Mouse (Mus musculus) layer of hippocampus, postnatal 14 days (tissue): ENCODE results near the gene Dnajc1. TPM values are rescaled to one million over a fixed set of nuclear protein-coding genes. Genes with fewer than 3 reads are reported as not detected.

Source experiments
- DNase-seq, 2 experiments: peaks; one replicate each; pipeline ENCODE4 v3.0.0; 2021 to 2022; ENCODE audit warnings: low spot score in 2 of 2, mixed read lengths in 1 of 2
- long read RNA-seq, 2 experiments: library from polyadenylated mRNA; stranded (forward); transcript quantifications; one replicate each; pipeline ENCODE4 v2.0.0; 2021
- total RNA-seq, 2 experiments: library from RNA; stranded (reverse); gene quantifications; 2 replicates each; pipeline ENCODE4 v1.2.3; 2021

The Dnajc1 gene
- 10 to 100 TPM; 23.2 to 24.3 TPM for total RNA-seq
- long read RNA-seq, experiment 1, full-length matches to known transcripts: 6 of 10 reads
- long read RNA-seq, experiment 1, partial matches to known transcripts: 1 of 10 reads
- long read RNA-seq, experiment 1, other reads (novel, unspliced or antisense): 3 of 10 reads
- long read RNA-seq, experiment 2, full-length matches to known transcripts: 6 of 17 reads
- long read RNA-seq, experiment 2, partial matches to known transcripts: 4 of 17 reads
- long read RNA-seq, experiment 2, other reads (novel, unspliced or antisense): 7 of 17 reads

GRCm38 (mm10) chr2:18392331-18393021 lies at the start of gene Dnajc1:
TSS of gene Dnajc1 (minus strand) at chr2:18392830.
- DNase-seq: peak; percentile 84 to 91

GRCm38 (mm10) chr2:18441871-18442270 lies 49.2 kb upstream of the Dnajc1 start:
- no peak for DNase-seq

DNA sequence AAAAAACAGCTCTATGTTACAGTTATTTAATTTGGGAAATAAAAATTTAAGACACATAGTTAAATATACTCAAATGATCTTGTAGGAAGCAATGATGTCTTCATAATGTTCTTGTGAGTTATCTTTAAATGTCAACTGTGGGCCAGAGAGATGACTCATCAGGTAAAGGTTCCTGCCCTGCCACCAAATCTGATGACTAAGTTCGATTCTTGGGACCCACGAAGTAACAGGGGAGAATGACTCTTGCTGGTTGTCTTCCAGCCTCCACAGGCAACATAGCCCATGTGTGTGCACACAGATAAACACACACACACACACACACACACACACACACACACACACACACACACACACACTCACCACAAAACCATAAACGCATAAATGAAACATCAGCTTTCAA lies 22.6 kb upstream of the Dnajc1 start:
- DNase-seq: no peak

GRCm38 (mm10) chr2:18403679-18404078 lies 11.0 kb upstream of the Dnajc1 start:
- DNase-seq: no peak

- DNase-seq: no peak
Measured at GRCm38 (mm10) chr2:18401771-18402170, 9.1 kb upstream of the Dnajc1 start.

GRCm38 (mm10) chr2:18393022-18393519 lies 441 bp upstream of the Dnajc1 start:
- DNase-seq: peak in 1 of 2 experiments; percentile 31

- peak; percentile 6 to 40 for DNase-seq
Measured at GRCm38 (mm10) chr2:18391861-18392260, 769 bp downstream of the Dnajc1 start.

- DNase-seq: no peak
Measured at GRCm38 (mm10) chr2:18389631-18390030, 3.0 kb downstream of the Dnajc1 start.

GRCm38 (mm10) chr2:18381662-18382061 lies 11.0 kb downstream of the Dnajc1 start:
- DNase-seq: no peak

GRCm38 (mm10) chr2:18372400-18373182 lies 20.0 kb downstream of the Dnajc1 start:
- DNase-seq: no peak

- peak in 1 of 2 experiments; percentile 13 for DNase-seq
Measured at GRCm38 (mm10) chr2:18370794-18371498, 21.7 kb downstream of the Dnajc1 start.

GRCm38 (mm10) chr2:18364402-18364801 lies 28.2 kb downstream of the Dnajc1 start:
- no peak for DNase-seq

DNA sequence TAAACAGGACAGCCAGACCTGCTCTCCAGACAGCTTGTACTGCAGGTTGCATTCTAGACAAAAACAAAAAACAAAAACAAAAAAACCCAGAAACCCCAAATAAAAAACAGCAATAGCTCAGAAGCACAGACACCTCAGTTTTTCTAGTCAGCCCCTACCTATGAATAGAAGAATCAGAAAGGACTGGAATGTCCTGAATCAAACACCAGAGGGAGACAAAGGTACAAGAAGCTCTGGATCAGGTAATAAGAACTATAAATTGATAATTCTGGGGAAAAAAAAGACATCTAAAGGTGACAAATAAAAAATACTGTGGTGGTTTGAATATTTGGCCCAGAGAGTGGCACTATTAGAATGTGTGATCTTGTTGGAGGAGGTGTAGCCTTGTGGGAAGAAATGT lies 37.3 kb downstream of the Dnajc1 start:
- peak in 1 of 2 experiments; percentile 27 for DNase-seq

- DNase-seq: peak in 1 of 2 experiments; percentile 25
Measured at GRCm38 (mm10) chr2:18352620-18353019, 40.0 kb downstream of the Dnajc1 start.

DNA sequence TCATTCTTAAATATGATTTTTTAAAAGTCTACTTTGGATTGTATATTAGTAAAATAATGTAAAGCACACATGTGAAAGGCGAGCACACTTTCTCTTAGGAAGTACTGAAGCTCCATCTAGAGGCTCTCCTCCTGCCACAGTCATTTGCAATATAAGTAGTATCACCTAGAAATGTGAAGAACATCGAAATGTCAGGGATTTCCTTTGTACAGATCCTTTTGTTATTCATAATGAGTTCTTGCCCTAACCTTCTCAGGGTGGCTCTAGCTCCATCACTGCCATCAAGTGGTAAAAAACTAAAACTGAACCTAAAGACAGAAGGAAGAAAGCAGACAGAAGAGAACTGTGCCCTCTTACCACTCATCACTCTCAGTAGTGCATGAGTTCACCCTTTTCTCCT lies 49.2 kb downstream of the Dnajc1 start:
- peak in 1 of 2 experiments; percentile 15 for DNase-seq

- no peak for DNase-seq
Measured at GRCm38 (mm10) chr2:18318671-18319070, 74.0 kb downstream of the Dnajc1 start.

GRCm38 (mm10) chr2:18317503-18318281 lies 74.9 kb downstream of the Dnajc1 start:
- no peak for DNase-seq

DNA sequence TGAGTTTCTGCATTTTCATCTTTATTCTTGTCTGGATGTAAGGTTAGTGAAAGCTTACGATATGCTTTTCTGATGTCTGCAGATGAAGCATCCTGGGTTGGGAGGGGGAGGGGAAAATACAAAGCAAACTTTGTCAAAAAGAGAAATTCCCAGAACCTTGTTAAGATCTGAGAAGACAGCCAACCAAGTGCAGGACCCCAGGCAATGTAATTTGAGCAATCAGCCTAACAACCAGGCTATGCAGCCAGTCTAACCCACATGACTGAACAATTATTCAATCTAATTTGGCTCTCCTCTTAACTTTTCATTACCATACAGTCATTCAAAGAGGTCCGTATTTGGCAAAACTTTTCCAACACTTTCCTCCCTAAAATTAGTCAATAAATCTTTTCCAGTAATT lies 75.7 kb downstream of the Dnajc1 start:
- no peak for DNase-seq

- no peak for DNase-seq
Measured at GRCm38 (mm10) chr2:18310261-18311104, 82.1 kb downstream of the Dnajc1 start.
